In the genomic region with DNA sequence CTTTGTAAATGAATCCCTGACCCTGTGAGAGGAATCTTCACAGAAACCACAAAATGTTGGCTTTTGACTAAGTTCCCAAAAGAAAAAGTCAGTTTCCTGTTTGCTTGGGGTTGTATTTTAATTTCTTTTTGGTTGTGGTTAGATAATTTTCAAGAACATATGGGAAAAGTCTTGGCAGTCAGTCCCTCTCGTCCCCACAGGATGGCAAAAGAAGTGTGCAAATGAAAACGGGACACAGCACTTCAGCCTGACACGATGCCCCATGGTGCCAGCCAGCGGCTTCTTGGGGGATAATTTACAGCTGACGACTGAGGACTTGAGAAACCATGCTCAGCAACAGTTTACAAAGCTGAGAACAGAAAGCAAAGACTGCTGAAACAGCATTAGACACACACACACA, we compare ENCODE assay signal across 14 mouse cellular contexts.
A peak's percentile ranks its signal among the peaks of the same experiment; 100 is the strongest.
DNase-seq lines count a peak whose midpoint lies in the region; ATAC-seq and TF ChIP-seq lines count a peak whose summit lies in the region.
"Had no signal": no experiment of that assay in that cellular context is flagged by ENCODE, and none has a peak within 500 bp of the region (broad histone marks: within the 10 kb centered on the region; RNA-seq: fewer than 3 reads in every experiment).

No protein-coding gene starts in this region.

- no peak for DNase-seq in heart, postnatal 10 days
- peak; percentile 48 for DNase-seq in lung, postnatal 0 days (ENCODE audit: low spot score)
- no peak for DNase-seq in lung, adult 2 months
- peak; percentile 27 for DNase-seq in brain, embryonic 14.5 days (ENCODE audit: low read depth)
- DNase-seq in splenic B cell, adult 2 months (ENCODE audit: low read depth, low spot score), result peak; percentile 18
- no peak for DNase-seq in testis, postnatal 14 days (ENCODE audit: low spot score)
- no peak for DNase-seq in adrenal gland, postnatal 25 days
- DNase-seq: cerebellum, adult 8-10 months; gastrocnemius, postnatal 10 days; layer of hippocampus, postnatal 36 days; right cerebral cortex, adult 18-20 months had no signal

- H3K4me1 ChIP-seq in heart, embryonic 16.5 days (ENCODE audit: control insufficient read depth, insufficient read depth, low read length), result peaks cover 11% of the 10 kb centered on the region
- no peaks in the 10 kb centered on the region for H3K4me1 ChIP-seq in lung, postnatal 0 days (ENCODE audit: insufficient read depth, low read depth, low read length)
- H3K4me1 ChIP-seq in lung, adult 2 months (ENCODE audit: control insufficient read depth, insufficient read depth, low read length), result no peaks in the 10 kb centered on the region

- H3K27me3 ChIP-seq in heart, embryonic 16.5 days (ENCODE audit: control insufficient read depth, insufficient read depth, low read length), result no peaks in the 10 kb centered on the region
- no peaks in the 10 kb centered on the region for H3K27me3 ChIP-seq in lung, postnatal 0 days (replicated peaks; ENCODE audit: insufficient read depth, low read length)
- no peaks in the 10 kb centered on the region for H3K27me3 ChIP-seq in splenic B cell, adult 2 months (ENCODE audit: control insufficient read depth, insufficient read depth, low read length, poor library complexity, severe bottlenecking)
- H3K27me3 ChIP-seq: hindbrain, embryonic 13.5 days; lung, embryonic 15.5 days had no signal

- H3K27ac ChIP-seq in heart, embryonic 16.5 days (ENCODE audit: low read length), result peak overlapping the region; percentile 10; the same call in 1 of the 2 replicates
- no peak overlapping the region for H3K27ac ChIP-seq in lung, postnatal 0 days (ENCODE audit: low read length)
- H3K27ac ChIP-seq: hindbrain, embryonic 13.5 days; lung, embryonic 15.5 days had no signal

- no peak overlapping the region for H3K9ac ChIP-seq in heart, embryonic 16.5 days (ENCODE audit: low read length)
- no peak overlapping the region for H3K9ac ChIP-seq in lung, postnatal 0 days (replicated peaks; ENCODE audit: low read depth)
- H3K9ac ChIP-seq: hindbrain, embryonic 13.5 days; lung, embryonic 15.5 days had no signal

- intact Hi-C loops in heart, postnatal 10 days (cut with DNase I), result no loop called here

- H3K9me3 ChIP-seq in heart, embryonic 16.5 days (replicated peaks; ENCODE audit: control insufficient read depth, low read length), result no peaks in the 10 kb centered on the region
- H3K9me3 ChIP-seq in lung, postnatal 0 days (ENCODE audit: low read length), result no peaks in the 10 kb centered on the region
- H3K9me3 ChIP-seq: hindbrain, embryonic 13.5 days; lung, embryonic 15.5 days had no signal

- no peak for ATAC-seq in heart, embryonic 16.5 days (replicated peaks; ENCODE audit: extremely low read depth, insufficient read depth, low FRiP score)
- no peak for ATAC-seq in lung, postnatal 0 days

- no peak for TF ChIP-seq POLR2A in lung, adult 2 months (IDR thresholded peaks at IDR 0.05; ENCODE audit: borderline replicate concordance, extremely low read depth, low read depth, low read length)
- TF ChIP-seq POLR2A in brain, embryonic 14.5 days (IDR thresholded peaks at IDR 0.05; ENCODE audit: borderline replicate concordance, extremely low read depth, insufficient read depth, insufficient read length, poor library complexity, severe bottlenecking), result no peak

- no peaks in the 10 kb centered on the region for H3K36me3 ChIP-seq in heart, embryonic 16.5 days (ENCODE audit: control insufficient read depth, insufficient read depth)
- no peaks in the 10 kb centered on the region for H3K36me3 ChIP-seq in lung, postnatal 0 days (ENCODE audit: insufficient read depth, low read length)
- H3K36me3 ChIP-seq in splenic B cell, adult 2 months (ENCODE audit: control insufficient read depth, insufficient read depth, low read length, poor library complexity, severe bottlenecking), result no peaks in the 10 kb centered on the region
- H3K36me3 ChIP-seq: hindbrain, embryonic 13.5 days; lung, embryonic 15.5 days had no signal

- TF ChIP-seq CTCF in lung, postnatal 0 days (IDR thresholded peaks at IDR 0.05), result peak; percentile 48
- TF ChIP-seq CTCF in lung, adult 2 months (IDR thresholded peaks at IDR 0.05; ENCODE audit: insufficient read depth, low read length), result no peak
- no peak for TF ChIP-seq CTCF in brain, embryonic 14.5 days (IDR thresholded peaks at IDR 0.05; ENCODE audit: borderline replicate concordance, extremely low read depth, insufficient read depth, insufficient read length)

- H3K4me3 ChIP-seq in heart, embryonic 16.5 days (ENCODE audit: low read length), result no peak overlapping the region
- H3K4me3 ChIP-seq in lung, postnatal 0 days (ENCODE audit: low read depth, low read length), result no peak overlapping the region
- H3K4me3 ChIP-seq in lung, adult 2 months (replicated peaks; ENCODE audit: extremely low read depth, low read depth, low read length), result no peak overlapping the region
- H3K4me3 ChIP-seq: hindbrain, embryonic 13.5 days; lung, embryonic 15.5 days had no signal

- no peak overlapping the region for H3K4me2 ChIP-seq in heart, embryonic 16.5 days (ENCODE audit: low read depth, low read length)
- H3K4me2 ChIP-seq in lung, postnatal 0 days (replicated peaks; ENCODE audit: low read depth, low read length), result no peak overlapping the region
- H3K4me2 ChIP-seq: hindbrain, embryonic 13.5 days; lung, embryonic 15.5 days had no signal

- no peak for TF ChIP-seq EP300 in lung, postnatal 0 days (IDR thresholded peaks at IDR 0.05)

- 36% methylated on average over 5 of the region's 5 CpGs for WGBS in heart, embryonic 16.5 days
- WGBS in lung, postnatal 0 days, result 28% methylated on average over 5 of the region's 5 CpGs
- WGBS in lung, adult 2 months, result 44% methylated on average over 5 of the region's 5 CpGs

Comparison
In these comparisons a context has a peak if more than half of its experiments do, and no peak if none do; other contexts are left out.
1. DNase-seq: peak in lung, postnatal 0 days (single experiment), brain, embryonic 14.5 days (single experiment) and splenic B cell, adult 2 months (single experiment); none in heart, postnatal 10 days (0 of 2), lung, adult 2 months (single experiment), testis, postnatal 14 days (single experiment) and adrenal gland, postnatal 25 days (single experiment).